Mouse (Mus musculus) lung, adult 18-20 months (tissue): ENCODE results near the gene Cntn2.
"Not testable (repeated sequence)": the region's sequence is repeated elsewhere in the genome, so short reads cannot be mapped to it uniquely, and the experiment has no call there.

Experiments used
- DNase-seq, 2 experiments: peaks; one replicate each; pipeline ENCODE4 v3.0.0; 2022; ENCODE audit warnings: mixed read lengths in 2 of 2

The Cntn2 gene

GRCm38 (mm10) chr1:132509771-132510170 lies 33.3 kb downstream of the Cntn2 start:
- DNase-seq: no peak

- DNase-seq: no peak
These were observed 36.4 kb downstream of the Cntn2 start for GRCm38 (mm10) chr1:132506656-132507055.

- DNase-seq: no peak
These were observed 37.0 kb downstream of the Cntn2 start, which contains the start of gene Tmem81 for GRCm38 (mm10) chr1:132506058-132506457. Tmem81 (plus strand) TSS chr1:132506230.

GRCm38 (mm10) chr1:132505155-132505554 lies 37.9 kb downstream of the Cntn2 start:
- no peak for DNase-seq

GRCm38 (mm10) chr1:132500535-132500934 lies 42.5 kb downstream of the Cntn2 start:
- DNase-seq: no peak

- DNase-seq: no peak
These were observed 59.3 kb downstream of the Cntn2 start for GRCm38 (mm10) chr1:132483759-132484158.

GRCm38 (mm10) chr1:132483234-132483633 lies 59.8 kb downstream of the Cntn2 start:
- DNase-seq: no peak

- no peak for DNase-seq
These were observed 61.4 kb downstream of the Cntn2 start for GRCm38 (mm10) chr1:132481619-132482018.

- no peak for DNase-seq
These were observed 63.6 kb downstream of the Cntn2 start for GRCm38 (mm10) chr1:132479438-132479837.

GRCm38 (mm10) chr1:132476928-132477691 lies 65.9 kb downstream of the Cntn2 start, which contains the start of gene Rbbp5:
Rbbp5 (plus strand) TSS chr1:132477365.
- peak; percentile 86 to 87 for DNase-seq

GRCm38 (mm10) chr1:132476575-132476927 lies 66.5 kb downstream of the Cntn2 start:
- DNase-seq: no peak

- DNase-seq: no peak
These were observed 68.6 kb downstream of the Cntn2 start for GRCm38 (mm10) chr1:132474496-132474895.

GRCm38 (mm10) chr1:132472537-132472936 lies 70.5 kb downstream of the Cntn2 start:
- DNase-seq: no peak

- DNase-seq: no peak
These were observed 71.6 kb downstream of the Cntn2 start for GRCm38 (mm10) chr1:132471499-132471898.

GRCm38 (mm10) chr1:132471032-132471431 lies 72.0 kb downstream of the Cntn2 start:
- no peak for DNase-seq

- DNase-seq: not testable (repeated sequence)
These were observed 73.0 kb downstream of the Cntn2 start for GRCm38 (mm10) chr1:132470031-132470430.

- no peak for DNase-seq
These were observed 73.5 kb downstream of the Cntn2 start for GRCm38 (mm10) chr1:132469519-132469918.

- peak in 1 of 2 experiments; percentile 2 for DNase-seq
These were observed 74.1 kb downstream of the Cntn2 start for GRCm38 (mm10) chr1:132468926-132469325.

- DNase-seq: no peak
These were observed 78.4 kb downstream of the Cntn2 start for GRCm38 (mm10) chr1:132464651-132465050.
